Mouse (Mus musculus): ENCODE measurements at regions not wholly inside any gene's neighbourhood (a gene's known extent, or its start where the extent isn't known, plus 50 kb on each side); places are given as distances from the start of the nearest gene placed in this dataset.
A peak's percentile ranks its signal among the peaks of the same experiment; 100 is the strongest.

GRCm38 (mm10) chr5:46006691-46007090 lies 149.3 kb upstream of the Lcorl start:
- Histone ChIP-seq H3K9ac (ENCODE audit: low read depth, low read length) (no peak overlapping the region), H3K4me2 (ENCODE audit: low read length) (no peak overlapping the region), H3K4me1 (ENCODE audit: control insufficient read depth, insufficient read depth, low read depth, low read length) (no peaks in the 10 kb centered on the region), H3K27me3 (replicated peaks; ENCODE audit: control insufficient read depth, insufficient read depth, low read length) (no peaks in the 10 kb centered on the region), H3K9me3 (ENCODE audit: control insufficient read depth, low read length) (no peaks in the 10 kb centered on the region), H3K36me3 (ENCODE audit: control insufficient read depth, insufficient read depth, low read length) (no peaks in the 10 kb centered on the region), H3K4me3 (ENCODE audit: low read length) (no peak overlapping the region), H3K27ac (ENCODE audit: low read depth, low read length) (no peak overlapping the region)
- ATAC-seq = no peak
- 80% methylated on average over 2 of the region's 2 CpGs for WGBS

- H3K9me3 ChIP-seq (ENCODE audit: control insufficient read depth, low read length) = no peaks in the 10 kb centered on the region
- no peaks in the 10 kb centered on the region for H3K27me3 ChIP-seq (replicated peaks; ENCODE audit: control insufficient read depth, insufficient read depth, low read length)
- no peaks in the 10 kb centered on the region for H3K4me1 ChIP-seq (ENCODE audit: control insufficient read depth, insufficient read depth, low read depth, low read length)
- H3K36me3 ChIP-seq (ENCODE audit: control insufficient read depth, insufficient read depth, low read length) = no peaks in the 10 kb centered on the region
- H3K9ac ChIP-seq (ENCODE audit: low read depth, low read length) = no peak overlapping the region
- no peak overlapping the region for H3K27ac ChIP-seq (ENCODE audit: low read depth, low read length)
- ATAC-seq = no peak
- H3K4me3 ChIP-seq (ENCODE audit: low read length) = no peak overlapping the region
- WGBS = 69% methylated on average over 3 of the region's 3 CpGs
- H3K4me2 ChIP-seq (ENCODE audit: low read length) = no peak overlapping the region
Measured at GRCm38 (mm10) chr5:46006228-46006627, 148.8 kb upstream of the Lcorl start.

GRCm38 (mm10) chr5:46005631-46006030 lies 148.2 kb upstream of the Lcorl start:
- no peaks in the 10 kb centered on the region for H3K4me1 ChIP-seq (ENCODE audit: control insufficient read depth, insufficient read depth, low read depth, low read length)
- no peaks in the 10 kb centered on the region for H3K27me3 ChIP-seq (replicated peaks; ENCODE audit: control insufficient read depth, insufficient read depth, low read length)
- no peak overlapping the region for H3K27ac ChIP-seq (ENCODE audit: low read depth, low read length)
- H3K4me2 ChIP-seq (ENCODE audit: low read length) = no peak overlapping the region
- H3K9ac ChIP-seq (ENCODE audit: low read depth, low read length) = no peak overlapping the region
- ATAC-seq = no peak
- WGBS = 93% methylated on average over 1 of the region's 1 CpGs
- H3K4me3 ChIP-seq (ENCODE audit: low read length) = no peak overlapping the region
- H3K9me3 ChIP-seq (ENCODE audit: control insufficient read depth, low read length) = no peaks in the 10 kb centered on the region
- no peaks in the 10 kb centered on the region for H3K36me3 ChIP-seq (ENCODE audit: control insufficient read depth, insufficient read depth, low read length)

- ATAC-seq = no peak
- Histone ChIP-seq H3K4me1 (ENCODE audit: control insufficient read depth, insufficient read depth, low read depth, low read length) (no peaks in the 10 kb centered on the region), H3K27ac (ENCODE audit: low read depth, low read length) (no peak overlapping the region), H3K36me3 (ENCODE audit: control insufficient read depth, insufficient read depth, low read length) (no peaks in the 10 kb centered on the region), H3K9ac (ENCODE audit: low read depth, low read length) (no peak overlapping the region), H3K9me3 (ENCODE audit: control insufficient read depth, low read length) (no peaks in the 10 kb centered on the region; the same call in 1 of the 2 replicates), H3K27me3 (replicated peaks; ENCODE audit: control insufficient read depth, insufficient read depth, low read length) (no peaks in the 10 kb centered on the region), H3K4me2 (ENCODE audit: low read length) (no peak overlapping the region), H3K4me3 (ENCODE audit: low read length) (no peak overlapping the region)
- 89% methylated on average over 5 of the region's 5 CpGs for WGBS
Measured at GRCm38 (mm10) chr5:46002011-46002410, 144.6 kb upstream of the Lcorl start.

- 85% methylated on average over 2 of the region's 2 CpGs for WGBS
- Histone ChIP-seq H3K4me1 (ENCODE audit: control insufficient read depth, insufficient read depth, low read depth, low read length) (no peaks in the 10 kb centered on the region), H3K4me3 (ENCODE audit: low read length) (no peak overlapping the region), H3K4me2 (ENCODE audit: low read length) (no peak overlapping the region), H3K9me3 (ENCODE audit: control insufficient read depth, low read length) (no peaks in the 10 kb centered on the region), H3K27me3 (replicated peaks; ENCODE audit: control insufficient read depth, insufficient read depth, low read length) (no peaks in the 10 kb centered on the region), H3K27ac (ENCODE audit: low read depth, low read length) (no peak overlapping the region), H3K36me3 (ENCODE audit: control insufficient read depth, insufficient read depth, low read length) (no peaks in the 10 kb centered on the region), H3K9ac (ENCODE audit: low read depth, low read length) (no peak overlapping the region)
- no peak for ATAC-seq
Measured at GRCm38 (mm10) chr5:45957766-45958165, 100.4 kb upstream of the Lcorl start.

- WGBS = 85% methylated on average over 3 of the region's 3 CpGs
Measured at GRCm38 (mm10) chr5:45943970-45944369, 86.6 kb upstream of the Lcorl start.

GRCm38 (mm10) chr5:45932970-45933369 lies 75.6 kb upstream of the Lcorl start:
- no peaks in the 10 kb centered on the region for H3K27me3 ChIP-seq (replicated peaks; ENCODE audit: control insufficient read depth, insufficient read depth, low read length)
- no peaks in the 10 kb centered on the region for H3K9me3 ChIP-seq (ENCODE audit: control insufficient read depth, low read length)
- H3K27ac ChIP-seq (ENCODE audit: low read depth, low read length) = no peak overlapping the region
- H3K36me3 ChIP-seq (ENCODE audit: control insufficient read depth, insufficient read depth, low read length) = no peaks in the 10 kb centered on the region
- no peak overlapping the region for H3K9ac ChIP-seq (ENCODE audit: low read depth, low read length)
- H3K4me3 ChIP-seq (ENCODE audit: low read length) = no peak overlapping the region
- ATAC-seq = no peak
- 53% methylated on average over 4 of the region's 4 CpGs for WGBS
- H3K4me2 ChIP-seq (ENCODE audit: low read length) = no peak overlapping the region
- no peaks in the 10 kb centered on the region for H3K4me1 ChIP-seq (ENCODE audit: control insufficient read depth, insufficient read depth, low read depth, low read length)

More at GRCm38 (mm10) chr5:45943970-45944369, 86.6 kb upstream of the Lcorl start:
- Histone ChIP-seq H3K4me2 (ENCODE audit: low read length) (no peak overlapping the region), H3K4me1 (ENCODE audit: control insufficient read depth, insufficient read depth, low read depth, low read length) (no peaks in the 10 kb centered on the region), H3K27me3 (replicated peaks; ENCODE audit: control insufficient read depth, insufficient read depth, low read length) (no peaks in the 10 kb centered on the region), H3K9ac (ENCODE audit: low read depth, low read length) (no peak overlapping the region), H3K9me3 (ENCODE audit: control insufficient read depth, low read length) (no peaks in the 10 kb centered on the region), H3K36me3 (ENCODE audit: control insufficient read depth, insufficient read depth, low read length) (no peaks in the 10 kb centered on the region), H3K4me3 (ENCODE audit: low read length) (no peak overlapping the region), H3K27ac (ENCODE audit: low read depth, low read length) (no peak overlapping the region)
- peak; percentile 63 for ATAC-seq

GRCm38 (mm10) chr5:45931252-45931651 lies 73.8 kb upstream of the Lcorl start:
- Histone ChIP-seq H3K9me3 (ENCODE audit: control insufficient read depth, low read length) (no peaks in the 10 kb centered on the region), H3K4me2 (ENCODE audit: low read length) (no peak overlapping the region), H3K4me1 (ENCODE audit: control insufficient read depth, insufficient read depth, low read depth, low read length) (no peaks in the 10 kb centered on the region), H3K4me3 (ENCODE audit: low read length) (no peak overlapping the region), H3K27me3 (replicated peaks; ENCODE audit: control insufficient read depth, insufficient read depth, low read length) (no peaks in the 10 kb centered on the region), H3K36me3 (ENCODE audit: control insufficient read depth, insufficient read depth, low read length) (no peaks in the 10 kb centered on the region), H3K9ac (ENCODE audit: low read depth, low read length) (no peak overlapping the region), H3K27ac (ENCODE audit: low read depth, low read length) (no peak overlapping the region)
- ATAC-seq = no peak
- 90% methylated on average over 2 of the region's 2 CpGs for WGBS

- no peaks in the 10 kb centered on the region for H3K27me3 ChIP-seq (replicated peaks; ENCODE audit: control insufficient read depth, insufficient read depth, low read length)
- H3K4me3 ChIP-seq (ENCODE audit: low read length) = no peak overlapping the region
- H3K27ac ChIP-seq (ENCODE audit: low read depth, low read length) = no peak overlapping the region
- no peaks in the 10 kb centered on the region for H3K9me3 ChIP-seq (ENCODE audit: control insufficient read depth, low read length)
- no peak overlapping the region for H3K4me2 ChIP-seq (ENCODE audit: low read length)
- no peaks in the 10 kb centered on the region for H3K36me3 ChIP-seq (ENCODE audit: control insufficient read depth, insufficient read depth, low read length)
- no peaks in the 10 kb centered on the region for H3K4me1 ChIP-seq (ENCODE audit: control insufficient read depth, insufficient read depth, low read depth, low read length)
- no peak for ATAC-seq
- 68% methylated on average over 9 of the region's 9 CpGs for WGBS
- no peak overlapping the region for H3K9ac ChIP-seq (ENCODE audit: low read depth, low read length)
Measured at GRCm38 (mm10) chr5:45925879-45926410, 68.5 kb upstream of the Lcorl start.
